Mouse (Mus musculus) stomach, embryonic 15.5 days (tissue): ENCODE data around the gene Pin1. TPM values are rescaled to one million over a fixed set of nuclear protein-coding genes. Genes with fewer than 3 reads are reported as not detected.

Experiments
- ATAC-seq: fragments of 200-750 bp; cut with Nextera tagmentation; 2 replicates; pipeline ENCODE4 v1.8.0; 2017; ENCODE audit warnings: low read depth, moderate number of reproducible peaks, moderate TSS enrichment; ENCODE audit not compliant: insufficient read depth, low FRiP score
- H3K27ac ChIP-seq: fragments of 300-500 bp; sonication (generic); 2 replicates; pipeline ENCODE4 v1.5.1; 2015; ENCODE audit warnings: mild to moderate bottlenecking, inconsistent platforms
- H3K27me3 ChIP-seq: fragments of 300-500 bp; sonication (generic); replicated peaks from 2 replicates; pipeline ENCODE4 v1.6.1; 2015; ENCODE audit warnings: inconsistent platforms
- H3K36me3 ChIP-seq: fragments of 300-500 bp; sonication (generic); 2 replicates; pipeline ENCODE4 v1.6.1; 2015; ENCODE audit warnings: inconsistent platforms
- H3K4me1 ChIP-seq: fragments of 300-500 bp; sonication (generic); 2 replicates; pipeline ENCODE4 v1.6.1; 2015; ENCODE audit warnings: inconsistent platforms
- H3K4me2 ChIP-seq: fragments of 300-500 bp; sonication (generic); 2 replicates; pipeline ENCODE4 v1.6.1; 2015; ENCODE audit warnings: mild to moderate bottlenecking, inconsistent platforms
- H3K4me3 ChIP-seq: fragments of 300-500 bp; sonication (generic); replicated peaks from 2 replicates; pipeline ENCODE4 v1.5.1; 2015; ENCODE audit warnings: inconsistent platforms
- H3K9ac ChIP-seq: fragments of 300-500 bp; sonication (generic); 2 replicates; pipeline ENCODE4 v1.6.1; 2015; ENCODE audit warnings: inconsistent platforms
- H3K9me3 ChIP-seq: fragments of 300-500 bp; sonication (generic); 2 replicates; pipeline ENCODE4 v1.6.1; 2016; ENCODE audit warnings: inconsistent platforms
- WGBS: fragments of 180-500 bp; shearing (Covaris S2); methylation state at CpG from one replicate; pipeline ENCODE4 v1.1.7; 2015; 5-methylcytosine and 5-hydroxymethylcytosine counted together
- polyA plus RNA-seq: library from polyadenylated mRNA; unstranded; fragments of >200 nt; fragmentation: Nextera tagmentation; extraction: Ambion mirVana; gene quantifications from 2 replicates; pipeline ENCODE4 v1.2.1, GENCODE M21; 2015

Gene Pin1
- polyA plus RNA-seq, 1 experiment from 2014 or later: 45.5 TPM

GRCm38 (mm10) chr9:20663956-20664355, 12.1 kb downstream of the Pin1 start:
- no peak overlapping the region for H3K4me2 ChIP-seq
- H3K36me3 ChIP-seq: peaks cover 33% of the 10 kb centered on the region
- 96% methylated on average over 2 of the region's 2 CpGs for WGBS

GRCm38 (mm10) chr9:20664366-20664765, 12.5 kb downstream of the Pin1 start:
- Histone ChIP-seq H3K4me1 (no peaks in the 10 kb centered on the region), H3K9ac (no peak overlapping the region), H3K27ac (no peak overlapping the region), H3K4me3 (no peak overlapping the region), H3K4me2 (no peak overlapping the region), H3K36me3 (peaks cover 30% of the 10 kb centered on the region), H3K9me3 (no peaks in the 10 kb centered on the region), H3K27me3 (no peaks in the 10 kb centered on the region)
- no peak for ATAC-seq
- 65% methylated on average over 2 of the region's 2 CpGs for WGBS

More at GRCm38 (mm10) chr9:20663956-20664355, 12.1 kb downstream of the Pin1 start:
- Histone ChIP-seq H3K4me3 (no peak overlapping the region), H3K9me3 (no peaks in the 10 kb centered on the region), H3K9ac (no peak overlapping the region), H3K27ac (no peak overlapping the region), H3K27me3 (no peaks in the 10 kb centered on the region), H3K4me1 (no peaks in the 10 kb centered on the region)
- ATAC-seq: no peak

- no peak overlapping the region for H3K9ac ChIP-seq
- 75% methylated on average over 5 of the region's 5 CpGs for WGBS
- H3K4me2 ChIP-seq: no peak overlapping the region
- no peak for ATAC-seq
- H3K4me3 ChIP-seq: no peak overlapping the region
- H3K27ac ChIP-seq: no peak overlapping the region
- no peaks in the 10 kb centered on the region for H3K9me3 ChIP-seq
- H3K36me3 ChIP-seq: peaks cover 25% of the 10 kb centered on the region
- H3K4me1 ChIP-seq: no peaks in the 10 kb centered on the region
- no peaks in the 10 kb centered on the region for H3K27me3 ChIP-seq
Observed at GRCm38 (mm10) chr9:20664982-20665637, 13.2 kb downstream of the Pin1 start.

- Histone ChIP-seq H3K4me2 (no peak overlapping the region), H3K36me3 (peaks cover 25% of the 10 kb centered on the region), H3K4me3 (no peak overlapping the region), H3K4me1 (no peaks in the 10 kb centered on the region), H3K27me3 (no peaks in the 10 kb centered on the region), H3K9me3 (no peaks in the 10 kb centered on the region), H3K27ac (no peak overlapping the region), H3K9ac (no peak overlapping the region)
- no peak for ATAC-seq
- 25% methylated on average over 8 of the region's 8 CpGs for WGBS
Observed at GRCm38 (mm10) chr9:20665925-20666324, 14.0 kb downstream of the Pin1 start.

GRCm38 (mm10) chr9:20666510-20667034, 14.7 kb downstream of the Pin1 start:
- Histone ChIP-seq H3K4me1 (no peaks in the 10 kb centered on the region), H3K9me3 (no peaks in the 10 kb centered on the region), H3K36me3 (peaks cover 25% of the 10 kb centered on the region), H3K9ac (no peak overlapping the region), H3K4me2 (no peak overlapping the region), H3K27me3 (no peaks in the 10 kb centered on the region), H3K27ac (no peak overlapping the region), H3K4me3 (no peak overlapping the region)
- 10% methylated on average over 7 of the region's 7 CpGs for WGBS
- ATAC-seq: no peak

GRCm38 (mm10) chr9:20668065-20668464, 16.2 kb downstream of the Pin1 start:
- H3K4me1 ChIP-seq: no peaks in the 10 kb centered on the region
- ATAC-seq: no peak
- no peak overlapping the region for H3K27ac ChIP-seq
- H3K36me3 ChIP-seq: peaks cover 14% of the 10 kb centered on the region
- H3K9me3 ChIP-seq: no peaks in the 10 kb centered on the region
- no peak overlapping the region for H3K9ac ChIP-seq
- H3K27me3 ChIP-seq: no peaks in the 10 kb centered on the region
- no peak overlapping the region for H3K4me2 ChIP-seq
- H3K4me3 ChIP-seq: no peak overlapping the region
- WGBS: 92% methylated on average over 22 of the region's 22 CpGs

GRCm38 (mm10) chr9:20672047-20672446, 20.2 kb downstream of the Pin1 start:
- 79% methylated on average over 16 of the region's 16 CpGs for WGBS
- Histone ChIP-seq H3K27me3 (no peaks in the 10 kb centered on the region), H3K4me3 (no peak overlapping the region), H3K36me3 (no peaks in the 10 kb centered on the region), H3K9ac (no peak overlapping the region), H3K4me2 (no peak overlapping the region), H3K9me3 (no peaks in the 10 kb centered on the region), H3K4me1 (no peaks in the 10 kb centered on the region), H3K27ac (no peak overlapping the region)
- ATAC-seq: no peak

- H3K27me3 ChIP-seq: no peaks in the 10 kb centered on the region
- no peaks in the 10 kb centered on the region for H3K4me1 ChIP-seq
- 86% methylated on average over 12 of the region's 12 CpGs for WGBS
- H3K27ac ChIP-seq: no peak overlapping the region
- no peak overlapping the region for H3K9ac ChIP-seq
- ATAC-seq: no peak
- H3K4me3 ChIP-seq: no peak overlapping the region
- H3K36me3 ChIP-seq: no peaks in the 10 kb centered on the region
- no peak overlapping the region for H3K4me2 ChIP-seq
- H3K9me3 ChIP-seq: no peaks in the 10 kb centered on the region
Observed at GRCm38 (mm10) chr9:20677892-20678291, 26.0 kb downstream of the Pin1 start.

GRCm38 (mm10) chr9:20680378-20680958, 28.6 kb downstream of the Pin1 start:
- 76% methylated on average over 9 of the region's 9 CpGs for WGBS
- Histone ChIP-seq H3K4me3 (no peak overlapping the region), H3K4me1 (no peaks in the 10 kb centered on the region), H3K27me3 (no peaks in the 10 kb centered on the region), H3K36me3 (no peaks in the 10 kb centered on the region), H3K9ac (no peak overlapping the region), H3K9me3 (no peaks in the 10 kb centered on the region), H3K4me2 (no peak overlapping the region), H3K27ac (no peak overlapping the region)
- no peak for ATAC-seq

- Histone ChIP-seq H3K9me3 (no peaks in the 10 kb centered on the region), H3K4me2 (no peak overlapping the region), H3K9ac (no peak overlapping the region), H3K4me3 (no peak overlapping the region), H3K27ac (no peak overlapping the region), H3K4me1 (no peaks in the 10 kb centered on the region), H3K36me3 (no peaks in the 10 kb centered on the region), H3K27me3 (no peaks in the 10 kb centered on the region)
- WGBS: 49% methylated on average over 7 of the region's 7 CpGs
- no peak for ATAC-seq
Observed at GRCm38 (mm10) chr9:20681546-20682388, 29.9 kb downstream of the Pin1 start.

GRCm38 (mm10) chr9:20682389-20682722, 30.5 kb downstream of the Pin1 start:
- WGBS: 70% methylated on average over 2 of the region's 2 CpGs
- H3K9ac ChIP-seq: no peak overlapping the region
- H3K4me3 ChIP-seq: no peak overlapping the region
- no peaks in the 10 kb centered on the region for H3K27me3 ChIP-seq
- H3K4me1 ChIP-seq: no peaks in the 10 kb centered on the region
- ATAC-seq: no peak
- no peaks in the 10 kb centered on the region for H3K9me3 ChIP-seq
- no peak overlapping the region for H3K27ac ChIP-seq
- H3K36me3 ChIP-seq: no peaks in the 10 kb centered on the region
- no peak overlapping the region for H3K4me2 ChIP-seq
